Mouse (Mus musculus): Measurements from ENCODE around the gene Alox12. TPM values are rescaled to one million over a fixed set of nuclear protein-coding genes. Genes with fewer than 3 reads are reported as not detected.

The Alox12 gene
- polyA plus RNA-seq, 1 experiment from 2014 or later = 7.6 TPM

DNA sequence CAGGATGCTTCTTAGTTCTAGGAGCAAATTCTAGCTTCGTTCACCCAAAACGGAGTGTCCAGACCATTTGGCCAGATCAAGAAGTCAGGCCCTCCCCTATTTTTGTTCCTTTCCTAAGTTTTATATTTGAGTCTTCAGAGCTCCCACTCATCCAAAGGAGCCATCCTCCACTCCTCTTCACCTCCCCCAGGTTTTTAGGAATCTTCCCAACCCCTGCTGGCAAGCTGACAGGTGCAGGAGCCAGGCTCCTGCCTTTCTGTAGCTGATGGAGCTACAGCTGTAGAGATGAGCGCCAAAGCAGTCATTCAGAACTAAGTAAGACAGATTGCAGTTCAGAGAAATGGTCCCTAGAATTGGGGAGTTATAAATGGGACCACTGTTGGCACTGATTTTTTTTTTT lies 23.8 kb upstream of the Alox12 start:
- no peaks in the 10 kb centered on the region for H3K9me3 ChIP-seq
- ATAC-seq (ENCODE audit: insufficient number of reproducible peaks, insufficient read depth, low FRiP score, low TSS enrichment, low read depth) = no peak
- H3K27ac ChIP-seq = no peak overlapping the region
- 81% methylated on average over 3 of the region's 3 CpGs for WGBS
- no peak overlapping the region for H3K9ac ChIP-seq
- H3K4me2 ChIP-seq = no peak overlapping the region
- H3K4me3 ChIP-seq = no peak overlapping the region
- no peaks in the 10 kb centered on the region; the same call in 1 of the 2 replicates for H3K27me3 ChIP-seq
- H3K36me3 ChIP-seq = no peaks in the 10 kb centered on the region
- no peaks in the 10 kb centered on the region for H3K4me1 ChIP-seq

DNA sequence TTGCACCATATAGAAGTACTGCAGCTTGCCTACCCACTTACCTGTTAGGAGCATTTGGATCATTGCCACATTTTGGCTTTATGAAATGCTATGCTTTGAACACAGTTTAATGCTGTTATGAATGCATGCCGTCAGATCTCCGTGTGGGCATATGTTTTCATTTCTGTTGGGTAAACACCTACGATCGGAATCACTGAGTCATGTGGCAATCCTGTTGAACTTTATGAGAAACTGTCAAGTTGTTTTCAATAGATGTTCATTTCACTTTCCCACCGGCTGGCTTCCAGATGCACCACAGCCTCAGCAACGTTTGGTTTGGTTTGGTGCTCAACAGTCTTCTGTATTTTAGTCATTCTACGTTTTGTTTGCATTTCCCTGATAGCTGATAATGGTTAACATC lies 16.5 kb upstream of the Alox12 start:
- no peak overlapping the region for H3K9ac ChIP-seq
- H3K4me1 ChIP-seq = no peaks in the 10 kb centered on the region
- H3K4me2 ChIP-seq = no peak overlapping the region
- H3K4me3 ChIP-seq = no peak overlapping the region
- H3K27me3 ChIP-seq = no peaks in the 10 kb centered on the region; the same call in 1 of the 2 replicates
- WGBS = 64% methylated on average over 7 of the region's 7 CpGs
- no peak for ATAC-seq (ENCODE audit: insufficient number of reproducible peaks, insufficient read depth, low FRiP score, low TSS enrichment, low read depth)
- H3K27ac ChIP-seq = no peak overlapping the region
- no peaks in the 10 kb centered on the region for H3K9me3 ChIP-seq
- H3K36me3 ChIP-seq = no peaks in the 10 kb centered on the region

DNA sequence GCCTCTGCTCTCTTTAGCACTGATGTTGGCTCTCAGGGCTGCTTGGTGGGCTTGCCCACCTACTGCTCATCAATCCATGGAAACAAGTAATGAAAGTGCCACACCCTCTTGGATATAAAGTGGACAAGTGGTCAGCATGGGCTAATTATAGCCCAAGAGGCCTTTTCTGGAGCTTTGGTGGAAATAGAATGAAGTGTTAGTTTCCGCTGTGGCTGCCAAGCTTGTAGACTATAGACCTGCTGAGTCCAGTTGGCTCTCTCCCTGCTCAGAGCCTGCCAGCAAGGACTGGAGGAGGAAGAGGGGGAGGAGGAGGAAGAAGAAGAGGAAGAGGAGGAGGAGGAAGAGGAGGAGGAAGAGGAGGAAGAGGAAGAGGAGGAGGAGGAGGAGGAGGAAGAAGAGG lies 11.3 kb upstream of the Alox12 start:
- Histone ChIP-seq H3K36me3 (no peaks in the 10 kb centered on the region), H3K4me2 (no peak overlapping the region), H3K4me1 (no peaks in the 10 kb centered on the region; the same call in 1 of the 2 replicates), H3K27ac (no peak overlapping the region), H3K9me3 (no peaks in the 10 kb centered on the region), H3K9ac (no peak overlapping the region), H3K4me3 (no peak overlapping the region), H3K27me3 (no peaks in the 10 kb centered on the region)
- WGBS = 83% methylated on average over 1 of the region's 1 CpGs
- ATAC-seq (ENCODE audit: insufficient number of reproducible peaks, insufficient read depth, low FRiP score, low TSS enrichment, low read depth) = no peak

GRCm38 (mm10) chr11:70265819-70266218 lies 10.7 kb upstream of the Alox12 start:
- Histone ChIP-seq H3K36me3 (no peaks in the 10 kb centered on the region), H3K27me3 (no peaks in the 10 kb centered on the region), H3K4me3 (no peak overlapping the region), H3K4me1 (no peaks in the 10 kb centered on the region; the same call in 1 of the 2 replicates), H3K4me2 (no peak overlapping the region), H3K9ac (no peak overlapping the region), H3K9me3 (no peaks in the 10 kb centered on the region), H3K27ac (peak overlapping the region; percentile 39; the same call in 1 of the 2 replicates)
- no peak for ATAC-seq (ENCODE audit: insufficient number of reproducible peaks, insufficient read depth, low FRiP score, low TSS enrichment, low read depth)
- WGBS = 58% methylated on average over 4 of the region's 4 CpGs

- Histone ChIP-seq H3K9ac (no peak overlapping the region), H3K36me3 (no peaks in the 10 kb centered on the region)
- WGBS = 46% methylated on average over 3 of the region's 3 CpGs
Observed at GRCm38 (mm10) chr11:70265252-70265651, 10.1 kb upstream of the Alox12 start.

DNA sequence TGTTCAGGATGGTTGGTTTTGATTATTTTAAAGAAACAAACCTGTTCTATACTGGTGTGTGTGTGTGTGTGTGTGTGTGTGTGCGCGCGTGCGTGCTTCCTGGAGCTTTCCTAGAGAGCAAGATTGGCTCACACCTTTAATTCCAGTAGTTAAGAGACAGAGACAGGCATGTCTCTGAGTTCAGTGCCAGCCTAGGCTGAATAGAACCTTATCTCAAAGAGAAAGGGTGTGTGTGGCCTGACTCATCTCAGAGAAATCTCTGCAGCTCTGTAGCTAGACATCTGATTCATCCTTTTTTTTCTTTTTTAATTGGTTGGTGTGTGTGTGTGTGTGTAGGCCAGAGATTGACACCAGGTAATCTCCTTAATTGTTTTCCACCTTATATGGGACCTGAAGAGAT lies 3.9 kb upstream of the Alox12 start:
- H3K36me3 ChIP-seq = no peaks in the 10 kb centered on the region
- no peak overlapping the region for H3K9ac ChIP-seq
- no peak overlapping the region for H3K4me3 ChIP-seq
- peaks cover 12% of the 10 kb centered on the region for H3K4me1 ChIP-seq
- H3K4me2 ChIP-seq = no peak overlapping the region
- no peak for ATAC-seq (ENCODE audit: insufficient number of reproducible peaks, insufficient read depth, low FRiP score, low TSS enrichment, low read depth)
- H3K27me3 ChIP-seq = peaks cover 28% of the 10 kb centered on the region
- no peak overlapping the region for H3K27ac ChIP-seq
- 85% methylated on average over 4 of the region's 4 CpGs for WGBS
- H3K9me3 ChIP-seq = no peaks in the 10 kb centered on the region

More at GRCm38 (mm10) chr11:70265252-70265651, 10.1 kb upstream of the Alox12 start:
- Histone ChIP-seq H3K27ac (peak overlapping the region; percentile 34; the same call in 1 of the 2 replicates), H3K27me3 (no peaks in the 10 kb centered on the region), H3K4me2 (no peak overlapping the region), H3K4me3 (no peak overlapping the region), H3K4me1 (no peaks in the 10 kb centered on the region; the same call in 1 of the 2 replicates), H3K9me3 (no peaks in the 10 kb centered on the region)
- ATAC-seq (ENCODE audit: insufficient number of reproducible peaks, insufficient read depth, low FRiP score, low TSS enrichment, low read depth) = no peak

DNA sequence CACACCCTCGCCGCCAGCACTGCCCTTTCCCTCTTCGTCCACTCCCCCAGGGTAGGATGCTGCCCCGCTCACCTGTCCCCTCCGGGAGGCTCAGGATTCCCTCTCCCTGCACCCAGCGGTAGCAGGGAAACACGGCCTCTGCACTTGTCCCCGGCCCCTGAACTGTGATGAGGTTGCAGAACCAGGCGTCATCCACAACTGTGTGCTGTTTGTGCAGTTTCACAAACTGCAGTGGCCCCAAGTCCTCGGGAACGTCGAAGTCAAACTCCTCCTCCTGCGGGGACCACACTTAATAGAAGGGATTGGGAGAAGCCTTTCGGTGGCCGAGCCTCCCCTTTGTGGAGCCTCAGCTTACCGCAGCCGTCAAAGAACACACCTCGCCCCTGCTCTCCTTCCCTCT lies 816 bp downstream of the Alox12 start:
- WGBS = 3% methylated on average over 18 of the region's 18 CpGs
- Histone ChIP-seq H3K4me2 (peak overlapping the region; percentile 59), H3K27ac (no peak overlapping the region), H3K4me1 (peaks cover 13% of the 10 kb centered on the region), H3K36me3 (no peaks in the 10 kb centered on the region), H3K9ac (peak overlapping the region; percentile 54; the same call in 1 of the 2 replicates), H3K9me3 (no peaks in the 10 kb centered on the region), H3K4me3 (peak overlapping the region; percentile 36), H3K27me3 (peaks cover 71% of the 10 kb centered on the region)
- ATAC-seq (ENCODE audit: insufficient number of reproducible peaks, insufficient read depth, low FRiP score, low TSS enrichment, low read depth) = no peak

DNA sequence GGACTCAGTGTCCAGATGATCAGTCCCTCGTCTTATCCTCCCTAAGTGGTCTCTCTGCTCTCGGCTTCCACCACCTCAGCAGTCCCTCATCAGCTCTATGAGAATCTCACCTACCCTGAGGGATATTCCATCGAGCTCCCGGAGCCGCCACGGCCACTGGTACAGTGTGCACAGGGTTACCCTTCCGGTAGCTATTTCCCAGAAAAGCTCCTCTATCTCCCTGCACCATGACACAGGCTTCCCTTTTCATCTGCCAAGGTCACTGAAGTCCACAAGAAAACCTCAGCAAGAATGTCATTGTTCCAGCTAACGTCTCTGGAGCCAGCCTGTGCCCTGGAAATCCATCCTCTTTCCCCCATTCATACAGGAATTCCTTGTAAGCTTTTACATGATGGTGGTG lies 3.3 kb downstream of the Alox12 start:
- H3K36me3 ChIP-seq = no peaks in the 10 kb centered on the region
- peaks cover 83% of the 10 kb centered on the region for H3K27me3 ChIP-seq
- no peak overlapping the region for H3K4me2 ChIP-seq
- no peak overlapping the region for H3K27ac ChIP-seq
- ATAC-seq (ENCODE audit: insufficient number of reproducible peaks, insufficient read depth, low FRiP score, low TSS enrichment, low read depth) = no peak
- no peak overlapping the region for H3K9ac ChIP-seq
- H3K4me3 ChIP-seq = no peak overlapping the region
- no peaks in the 10 kb centered on the region for H3K9me3 ChIP-seq
- H3K4me1 ChIP-seq = peaks cover 13% of the 10 kb centered on the region
- 80% methylated on average over 8 of the region's 8 CpGs for WGBS

GRCm38 (mm10) chr11:70250150-70250549 lies 5.0 kb downstream of the Alox12 start:
- peaks cover 68% of the 10 kb centered on the region for H3K27me3 ChIP-seq
- H3K9ac ChIP-seq = peak overlapping the region; percentile 6; the same call in 1 of the 2 replicates
- H3K4me2 ChIP-seq = no peak overlapping the region
- 65% methylated on average over 11 of the region's 11 CpGs for WGBS
- H3K36me3 ChIP-seq = no peaks in the 10 kb centered on the region
- no peaks in the 10 kb centered on the region for H3K9me3 ChIP-seq
- ATAC-seq (ENCODE audit: insufficient number of reproducible peaks, insufficient read depth, low FRiP score, low TSS enrichment, low read depth) = no peak
- H3K4me1 ChIP-seq = peaks cover 10% of the 10 kb centered on the region
- H3K4me3 ChIP-seq = no peak overlapping the region
- H3K27ac ChIP-seq = no peak overlapping the region

DNA sequence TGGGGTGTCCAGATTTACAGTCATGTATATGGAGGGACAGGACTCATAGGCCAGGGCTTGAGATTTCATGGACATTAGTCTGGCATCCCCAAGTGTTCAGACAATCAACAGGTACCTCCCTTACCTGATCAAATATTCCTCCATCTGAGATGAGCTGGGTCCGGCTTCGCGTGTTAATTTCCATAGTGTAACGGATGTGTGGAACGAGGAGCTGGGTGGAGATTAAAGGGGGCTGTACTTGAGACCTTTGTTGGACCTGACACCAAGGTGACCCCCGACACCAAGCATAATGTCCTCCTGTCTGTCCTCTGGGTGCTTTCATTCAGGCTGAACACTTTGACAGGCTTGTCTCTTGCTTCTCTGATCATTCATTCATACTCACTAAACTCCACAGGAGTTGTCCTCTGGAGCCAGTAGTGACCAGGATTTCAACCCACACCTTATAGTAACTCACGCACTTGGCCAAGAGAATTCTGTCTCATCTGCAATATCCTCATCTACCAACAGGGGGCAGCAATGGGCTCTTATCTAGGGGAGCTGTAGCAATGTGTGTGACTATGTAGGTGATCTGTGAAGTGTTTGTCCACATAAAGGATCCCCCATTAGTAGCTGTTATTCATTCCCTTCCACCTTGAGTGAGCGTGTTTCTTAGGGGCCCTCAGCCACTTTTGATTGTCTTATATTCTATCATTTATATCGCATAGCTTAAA lies 7.9 kb downstream of the Alox12 start:
- peaks cover 42% of the 10 kb centered on the region for H3K27me3 ChIP-seq
- H3K27ac ChIP-seq = no peak overlapping the region
- WGBS = 49% methylated on average over 9 of the region's 9 CpGs

GRCm38 (mm10) chr11:70242591-70242990 lies 12.6 kb downstream of the Alox12 start:
- Histone ChIP-seq H3K9ac (no peak overlapping the region), H3K27ac (no peak overlapping the region), H3K9me3 (no peaks in the 10 kb centered on the region), H3K4me1 (peaks cover 14% of the 10 kb centered on the region), H3K4me2 (no peak overlapping the region), H3K27me3 (0 out of 2 replicates have a peak, but pooled peaks cover 10% of the 10 kb centered on the region), H3K36me3 (no peaks in the 10 kb centered on the region), H3K4me3 (no peak overlapping the region)
- 70% methylated on average over 11 of the region's 11 CpGs for WGBS
- ATAC-seq (ENCODE audit: insufficient number of reproducible peaks, insufficient read depth, low FRiP score, low TSS enrichment, low read depth) = no peak

More for the DNA sequence above, 7.9 kb downstream of the Alox12 start:
- no peak for ATAC-seq (ENCODE audit: insufficient number of reproducible peaks, insufficient read depth, low FRiP score, low TSS enrichment, low read depth)
- H3K4me3 ChIP-seq = no peak overlapping the region
- no peak overlapping the region for H3K4me2 ChIP-seq
- H3K9ac ChIP-seq = no peak overlapping the region
- no peaks in the 10 kb centered on the region for H3K4me1 ChIP-seq
- H3K36me3 ChIP-seq = no peaks in the 10 kb centered on the region
- no peaks in the 10 kb centered on the region for H3K9me3 ChIP-seq

All from embryonic facial prominence, embryonic 13.5 days (tissue).